Mouse (Mus musculus) ES-E14 (cell line): ENCODE measurements around the gene Ephb1. TPM values are rescaled to one million over a fixed set of nuclear protein-coding genes. Genes with fewer than 3 reads are reported as not detected.

Experiments used
- DNase-seq: peaks from one replicate; pipeline ENCODE4 v3.0.0-alpha.2; 2013; ENCODE audit warnings: low read depth, low spot score
- H3K27ac ChIP-seq: 2 replicates; pipeline ENCODE4 v1.5.1; 2012; ENCODE audit warnings: low read depth, mild to moderate bottlenecking, low read length, moderate library complexity, mixed read lengths; ENCODE audit not compliant: poor library complexity, insufficient read depth, severe bottlenecking
- H3K36me3 ChIP-seq: 2 replicates; pipeline ENCODE4 v1.6.1; 2012; ENCODE audit warnings: mild to moderate bottlenecking, low read length, moderate library complexity, mixed read lengths; ENCODE audit not compliant: control insufficient read depth, poor library complexity, insufficient read depth, severe bottlenecking
- H3K4me1 ChIP-seq, 2 experiments: fragments of 150-350 bp in 1 of 2; sonication (generic) in 1 of 2; 2 replicates each; pipeline ENCODE4 v1.6.1; 2012; ENCODE audit warnings: low read length in 2 of 2, mild to moderate bottlenecking in 1 of 2, mixed read lengths in 1 of 2; ENCODE audit not compliant: control insufficient read depth in 2 of 2, insufficient read depth in 2 of 2, poor library complexity in 1 of 2
- H3K4me3 ChIP-seq, 2 experiments: fragments of 150-350 bp in 1 of 2; sonication (generic) in 1 of 2; 2 replicates each; pipeline ENCODE4 v1.5.1; 2012; ENCODE audit warnings: low read length in 2 of 2, low read depth in 1 of 2, mild to moderate bottlenecking in 1 of 2, mixed read lengths in 1 of 2; ENCODE audit not compliant: insufficient read depth in 1 of 2, poor library complexity in 1 of 2, severe bottlenecking in 1 of 2
- H3K9ac ChIP-seq: 2 replicates; pipeline ENCODE4 v1.6.1; 2012; ENCODE audit warnings: low read depth, mild to moderate bottlenecking, low read length, mixed read lengths; ENCODE audit not compliant: poor library complexity, insufficient read depth, severe bottlenecking
- H3K9me3 ChIP-seq: fragments of 150-350 bp; sonication (generic); 2 replicates; pipeline ENCODE4 v1.6.1; 2012; ENCODE audit warnings: low read depth, mild to moderate bottlenecking, low read length; ENCODE audit not compliant: control insufficient read depth, insufficient read depth
- CHD2 ChIP-seq: IDR thresholded peaks from 2 replicates; pipeline ENCODE4 v1.6.1; 2014; ENCODE audit warnings: mild to moderate bottlenecking, low read depth, low read length, inconsistent platforms
- HCFC1 ChIP-seq: IDR thresholded peaks from 2 replicates; pipeline ENCODE4 v1.6.1; 2012; ENCODE audit warnings: low read length, inconsistent platforms, borderline replicate concordance; ENCODE audit not compliant: insufficient read depth
- MAFK ChIP-seq: IDR thresholded peaks from 2 replicates; pipeline ENCODE4 v1.6.1; 2014; ENCODE audit warnings: mild to moderate bottlenecking, low read depth, low read length, inconsistent platforms; ENCODE audit not compliant: insufficient read depth
- ZC3H11A ChIP-seq: IDR thresholded peaks from 2 replicates; pipeline ENCODE4 v1.6.1; 2012; ENCODE audit warnings: low read depth, mild to moderate bottlenecking, inconsistent platforms, low read length, borderline replicate concordance
- ZNF384 ChIP-seq: IDR thresholded peaks from 2 replicates; pipeline ENCODE4 v1.6.1; 2012; ENCODE audit warnings: low read depth, low read length, inconsistent platforms
- in situ Hi-C, 2 experiments: fragments of 600-800 bp; cut with MboI; formaldehyde crosslinking; loops; one replicate each; pipeline ENCODE4 v1.15.1; 2025; ENCODE audit warnings: low sequenced_read_pairs in 2 of 2, inconsistent platforms in 1 of 2; ENCODE audit not compliant: unreplicated experiment in 2 of 2
- total RNA-seq: library from RNA; depleted of rRNA; stranded (reverse); fragments of 300-350 nt; gene quantifications from 2 replicates; pipeline ENCODE4 v1.2.3, GENCODE M21; 2012

Gene Ephb1
- total RNA-seq, 1 experiment: 0.27 TPM

DNA sequence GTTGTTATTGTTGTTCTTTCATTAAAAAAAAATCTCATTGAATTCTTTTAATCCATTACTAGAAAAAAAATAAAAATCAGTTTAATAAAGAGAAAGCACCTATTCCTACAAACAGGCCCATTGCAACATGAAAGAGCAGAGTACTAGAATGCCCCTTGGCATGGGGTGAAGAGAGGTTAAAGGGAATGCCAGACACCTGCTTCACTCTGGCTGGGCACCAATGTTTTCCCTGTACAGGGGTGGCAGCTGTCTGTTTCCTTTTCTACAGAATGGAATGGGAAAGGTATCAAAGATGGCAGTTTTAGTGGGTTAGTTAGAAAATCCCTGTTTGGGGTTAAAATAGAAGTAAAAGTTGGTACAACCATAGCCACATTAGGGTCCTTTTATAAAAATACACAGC, 224.0 kb downstream of the Ephb1 start:
- no peak overlapping the region for H3K27ac ChIP-seq

GRCm38 (mm10) chr9:102126510-102126909, 228.0 kb downstream of the Ephb1 start:
- no peak overlapping the region for H3K4me3 ChIP-seq
- H3K27ac ChIP-seq: no peak overlapping the region
- no peaks in the 10 kb centered on the region for H3K36me3 ChIP-seq
- H3K4me1 ChIP-seq: peaks cover 0 to 2% of the 10 kb centered on the region in 2 experiments; a peak in 1 of 4 replicates
- DNase-seq: no peak
- TF ChIP-seq CHD2 (no peak), ZC3H11A (no peak), HCFC1 (no peak), MAFK (no peak), ZNF384 (no peak)
- in situ Hi-C loops: no loop called here
- H3K9me3 ChIP-seq: no peaks in the 10 kb centered on the region
- H3K9ac ChIP-seq: no peak overlapping the region

More for the DNA sequence above, 224.0 kb downstream of the Ephb1 start:
- in situ Hi-C loops: no loop called here
- no peaks in the 10 kb centered on the region for H3K36me3 ChIP-seq
- TF ChIP-seq HCFC1: no peak
- TF ChIP-seq MAFK: no peak
- TF ChIP-seq ZC3H11A: no peak
- no peak for TF ChIP-seq ZNF384
- TF ChIP-seq CHD2: no peak
- no peak overlapping the region for H3K4me3 ChIP-seq
- H3K9me3 ChIP-seq: no peaks in the 10 kb centered on the region
- H3K9ac ChIP-seq: no peak overlapping the region
- peaks cover 0 to 2% of the 10 kb centered on the region in 2 experiments; a peak in 1 of 4 replicates for H3K4me1 ChIP-seq
- no peak for DNase-seq

DNA sequence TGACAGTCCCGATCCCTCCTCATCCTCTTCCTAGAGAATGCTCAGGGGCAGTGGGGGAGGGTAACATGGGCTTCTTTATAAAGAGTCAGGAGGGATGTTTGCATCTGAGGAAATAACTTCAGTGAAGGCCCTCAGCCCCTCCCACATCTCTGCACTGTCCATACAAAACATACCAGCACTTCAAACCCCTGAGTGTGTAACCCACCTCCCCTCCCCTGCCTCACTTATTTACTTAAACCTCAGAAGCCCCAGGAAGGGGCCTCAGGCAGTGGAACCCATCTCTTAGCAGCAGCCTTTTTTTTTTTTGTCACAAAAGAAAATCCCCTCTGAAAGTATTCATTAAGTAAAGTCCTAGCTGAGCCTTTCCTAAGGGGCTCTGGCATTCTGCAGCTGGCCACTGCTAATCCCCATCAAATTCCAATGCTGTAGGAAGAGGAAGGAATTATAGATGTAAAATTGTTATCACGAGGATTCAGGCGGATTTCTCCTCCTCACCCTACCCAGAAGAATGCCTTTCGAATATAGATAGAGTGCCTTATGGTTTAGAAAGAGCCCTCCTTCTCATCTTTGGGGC, 231.5 kb downstream of the Ephb1 start:
- H3K4me1 ChIP-seq: no peaks in the 10 kb centered on the region
- no peak for DNase-seq

GRCm38 (mm10) chr9:102119422-102119821, 235.1 kb downstream of the Ephb1 start:
- Histone ChIP-seq H3K27ac (no peak overlapping the region), H3K36me3 (no peaks in the 10 kb centered on the region), H3K9ac (no peak overlapping the region), H3K9me3 (no peaks in the 10 kb centered on the region), H3K4me1 (no peaks in the 10 kb centered on the region), H3K4me3 (no peak overlapping the region)
- DNase-seq: no peak
- in situ Hi-C loops: no loop called here
- TF ChIP-seq CHD2: no peak
- TF ChIP-seq MAFK: no peak

More for the DNA sequence above, 231.5 kb downstream of the Ephb1 start:
- in situ Hi-C loops: no loop called here
- H3K36me3 ChIP-seq: no peaks in the 10 kb centered on the region
- TF ChIP-seq ZC3H11A (no peak), HCFC1 (no peak), CHD2 (no peak), ZNF384 (no peak), MAFK (no peak)
- no peak overlapping the region for H3K4me3 ChIP-seq
- H3K9me3 ChIP-seq: no peaks in the 10 kb centered on the region
- no peak overlapping the region for H3K27ac ChIP-seq
- no peak overlapping the region for H3K9ac ChIP-seq

DNA sequence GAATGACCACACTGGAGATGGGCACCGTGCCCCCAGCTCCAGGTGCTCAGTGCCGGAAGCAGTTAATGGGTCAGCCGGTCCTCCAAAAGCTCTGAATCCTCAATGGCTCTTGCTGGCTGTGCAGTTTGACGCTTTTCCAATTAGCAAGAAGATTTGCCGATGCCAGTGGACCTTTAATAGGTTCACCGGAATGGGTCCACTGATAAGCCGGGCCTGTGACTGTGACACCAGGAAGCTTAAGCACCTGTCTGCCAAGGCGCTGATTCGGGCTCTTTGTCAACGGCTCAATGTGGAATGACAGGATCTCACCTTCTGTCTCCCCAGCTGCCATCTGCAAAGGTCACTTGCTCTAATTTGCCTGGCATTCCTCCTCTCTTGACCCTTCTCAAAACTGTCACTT, 239.2 kb downstream of the Ephb1 start:
- no peaks in the 10 kb centered on the region for H3K36me3 ChIP-seq
- no peak for TF ChIP-seq ZNF384
- no peak for TF ChIP-seq ZC3H11A
- TF ChIP-seq CHD2: no peak
- no peak for TF ChIP-seq MAFK
- no peak for TF ChIP-seq HCFC1
- no peaks in the 10 kb centered on the region for H3K4me1 ChIP-seq
- H3K9ac ChIP-seq: no peak overlapping the region
- in situ Hi-C loops: no loop called here
- no peaks in the 10 kb centered on the region for H3K9me3 ChIP-seq
- no peak overlapping the region for H3K4me3 ChIP-seq
- H3K27ac ChIP-seq: no peak overlapping the region
- no peak for DNase-seq
